Mouse (Mus musculus): ENCODE results near the gene 1700109H08Rik. TPM values are rescaled to one million over a fixed set of nuclear protein-coding genes. Genes with fewer than 3 reads are reported as not detected.

1700109H08Rik gene
- total and polyA plus RNA-seq, 3 experiments = 1.1 to 5.9 (median 1.4) TPM

DNA sequence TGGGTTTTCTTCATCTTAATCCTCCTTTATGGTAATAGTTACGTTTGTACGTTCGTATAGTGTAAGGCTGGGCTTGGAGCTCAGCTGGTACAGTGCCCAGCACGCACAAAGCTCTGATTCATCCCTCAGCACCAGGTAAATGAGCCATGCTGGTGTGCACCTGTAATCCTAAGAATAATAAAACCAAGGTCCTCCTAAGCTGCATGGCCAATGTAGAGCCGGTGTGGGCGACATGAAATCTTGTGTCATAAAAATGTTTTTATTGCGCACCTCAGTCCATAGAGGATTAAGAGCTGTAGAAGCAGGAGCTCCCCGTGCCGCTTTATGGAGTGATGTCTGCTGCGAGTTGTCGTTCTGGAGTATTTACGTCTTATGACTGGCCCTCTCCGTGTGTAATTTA lies 61.9 kb downstream of the 1700109H08Rik start:
- Histone ChIP-seq H3K36me3 (replicated peaks in 1 of 2; ENCODE audit: control insufficient read depth in 1 of 2, insufficient read depth in 1 of 2, low read length in 1 of 2) (peaks cover 16 to 58% of the 10 kb centered on the region in 2 experiments), H3K9ac (ENCODE audit: insufficient read depth, low read depth) (no peak overlapping the region), H3K4me1 (ENCODE audit: control insufficient read depth in 1 of 2, insufficient read depth in 2 of 2) (peaks cover 0 to 3% of the 10 kb centered on the region in 2 experiments; a peak in 1 of 4 replicates), H3K27ac (ENCODE audit: insufficient read depth, low read depth) (no peak overlapping the region), H3K79me2 (replicated peaks; ENCODE audit: control insufficient read depth, extremely low read depth, insufficient read depth, poor library complexity, severe bottlenecking) (no peaks in the 10 kb centered on the region), H3K4me2 (ENCODE audit: insufficient read depth, low read depth, poor library complexity, severe bottlenecking) (no peak overlapping the region), H3K4me3 (replicated peaks in 1 of 3; ENCODE audit: low read depth in 2 of 3, low read length in 2 of 3, poor library complexity in 1 of 3) (no peak overlapping the region), H3K27me3 (replicated peaks) (no peaks in the 10 kb centered on the region), H3K9me3 (replicated peaks; ENCODE audit: low read length) (no peaks in the 10 kb centered on the region)
- DNase-seq (ENCODE audit: extremely low read depth) = no peak
- TF ChIP-seq POLR2A (IDR thresholded peaks at IDR 0.05; ENCODE audit: low read depth, low read length) = no peak
- TF ChIP-seq E2F4 (IDR thresholded peaks at IDR 0.05; ENCODE audit: insufficient replicate concordance, low read depth, low read length) = no peak
- no peak for TF ChIP-seq NRF1 (IDR thresholded peaks at IDR 0.05; ENCODE audit: low read depth, low read length)
- TF ChIP-seq PAX5 (IDR thresholded peaks at IDR 0.05; ENCODE audit: low read length) = no peak
- TF ChIP-seq UBTF (IDR thresholded peaks at IDR 0.05; ENCODE audit: low read depth, low read length) = no peak
- TF ChIP-seq CHD2 (IDR thresholded peaks at IDR 0.05; ENCODE audit: low read length) = no peak
- TF ChIP-seq USF2 (conservative IDR thresholded peaks at IDR 0.05; ENCODE audit: low read depth, low read length) = no peak
- TF ChIP-seq GABPA (IDR thresholded peaks at IDR 0.05; ENCODE audit: insufficient replicate concordance, low read depth, low read length) = no peak
- no peak for TF ChIP-seq RCOR1 (conservative IDR thresholded peaks at IDR 0.05; ENCODE audit: low read depth, low read length)
- no peak for TF ChIP-seq SIN3A (IDR thresholded peaks at IDR 0.05; ENCODE audit: low read length)
- TF ChIP-seq ZKSCAN1 (IDR thresholded peaks at IDR 0.05; ENCODE audit: borderline replicate concordance, low read depth, low read length) = no peak
- TF ChIP-seq NELFE (IDR thresholded peaks at IDR 0.05; ENCODE audit: low read depth, low read length) = no peak
- TF ChIP-seq HCFC1 (IDR thresholded peaks at IDR 0.05; ENCODE audit: low read depth, low read length) = no peak
- in situ Hi-C loops (cut with MboI; ENCODE audit: low pct_ligation_motif_present, low pct_unique_long_range_greater_than_20kb, low sequenced_read_pairs) (loop anchor here (25.0 kb wide), 1 partner anchor 554 kb away; the partner anchor contains the start of gene Mterf1b), dilution Hi-C loops (cut with MboI; ENCODE audit: extremely low pct_ligation_motif_present, extremely low pct_unique_long_range_greater_than_20kb, low sequenced_read_pairs) (no loop called here)

DNA sequence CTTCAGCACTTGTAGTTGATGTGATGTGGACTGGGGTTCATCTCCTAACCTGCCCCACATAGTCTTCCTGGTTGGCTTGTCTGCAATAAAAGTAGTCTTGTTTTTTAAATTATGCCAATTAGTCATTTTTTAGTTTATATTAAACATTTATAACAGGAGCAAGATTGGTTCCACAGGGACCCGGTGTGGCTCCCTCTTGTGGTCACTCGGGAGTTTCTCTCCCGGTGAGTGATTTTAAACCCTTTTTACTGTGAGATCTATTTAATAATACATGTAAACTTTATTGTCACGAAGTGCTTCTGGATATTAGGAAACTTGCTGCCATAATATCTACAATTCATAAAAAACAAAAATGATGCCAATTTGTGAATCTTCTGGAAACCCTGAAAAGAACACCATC lies 62.6 kb downstream of the 1700109H08Rik start:
- Histone ChIP-seq H3K36me3 (replicated peaks in 1 of 2; ENCODE audit: control insufficient read depth in 1 of 2, insufficient read depth in 1 of 2, low read length in 1 of 2) (peaks cover 16 to 57% of the 10 kb centered on the region in 2 experiments), H3K9me3 (replicated peaks; ENCODE audit: low read length) (no peaks in the 10 kb centered on the region), H3K9ac (ENCODE audit: insufficient read depth, low read depth) (no peak overlapping the region), H3K27me3 (replicated peaks) (no peaks in the 10 kb centered on the region), H3K79me2 (replicated peaks; ENCODE audit: control insufficient read depth, extremely low read depth, insufficient read depth, poor library complexity, severe bottlenecking) (no peaks in the 10 kb centered on the region), H3K27ac (ENCODE audit: insufficient read depth, low read depth) (no peak overlapping the region), H3K4me2 (ENCODE audit: insufficient read depth, low read depth, poor library complexity, severe bottlenecking) (no peak overlapping the region), H3K4me1 (ENCODE audit: control insufficient read depth in 1 of 2, insufficient read depth in 2 of 2) (peaks cover 0 to 3% of the 10 kb centered on the region in 2 experiments; a peak in 1 of 4 replicates), H3K4me3 (replicated peaks in 1 of 3; ENCODE audit: low read depth in 2 of 3, low read length in 2 of 3, poor library complexity in 1 of 3) (no peak overlapping the region)
- TF ChIP-seq HCFC1 (IDR thresholded peaks at IDR 0.05; ENCODE audit: low read depth, low read length) = no peak
- TF ChIP-seq MAFK (IDR thresholded peaks at IDR 0.05; ENCODE audit: insufficient replicate concordance, low read length) = no peak
- TF ChIP-seq ETS1 (conservative IDR thresholded peaks at IDR 0.05; ENCODE audit: low read depth, low read length) = no peak
- TF ChIP-seq MEF2A (IDR thresholded peaks at IDR 0.05; ENCODE audit: borderline replicate concordance, low read depth, low read length) = no peak
- no peak for TF ChIP-seq MAZ (IDR thresholded peaks at IDR 0.05; ENCODE audit: low read depth, low read length)
- TF ChIP-seq SMC3 (IDR thresholded peaks at IDR 0.05; ENCODE audit: low read depth, low read length) = peak; percentile 54
- TF ChIP-seq MXI1 (IDR thresholded peaks at IDR 0.05; ENCODE audit: low read depth, low read length) = no peak
- TF ChIP-seq KAT2A (IDR thresholded peaks at IDR 0.05; ENCODE audit: insufficient replicate concordance, low read length) = no peak
- peak; percentile 23 to 62; a peak in 2 of 4 replicates for TF ChIP-seq CTCF (conservative IDR thresholded peaks at IDR 0.05 in 1 of 2, IDR thresholded peaks at IDR 0.05 in 1 of 2; ENCODE audit: low read depth in 2 of 2, low read length in 2 of 2)
- no peak for TF ChIP-seq CHD2 (IDR thresholded peaks at IDR 0.05; ENCODE audit: low read length)
- TF ChIP-seq ZKSCAN1 (IDR thresholded peaks at IDR 0.05; ENCODE audit: borderline replicate concordance, low read depth, low read length) = no peak
- no peak for TF ChIP-seq BHLHE40 (IDR thresholded peaks at IDR 0.05; ENCODE audit: low read depth, low read length)
- no peak for TF ChIP-seq PAX5 (IDR thresholded peaks at IDR 0.05; ENCODE audit: low read length)
- TF ChIP-seq RAD21 (IDR thresholded peaks at IDR 0.05; ENCODE audit: low read depth, low read length) = peak; percentile 21
- DNase-seq (ENCODE audit: extremely low read depth) = peak; percentile 6
- in situ Hi-C loops (cut with MboI; ENCODE audit: low pct_ligation_motif_present, low pct_unique_long_range_greater_than_20kb, low sequenced_read_pairs) (loop anchor here (25.0 kb wide), 1 partner anchor 553 kb away; the partner anchor contains the start of gene Mterf1b), dilution Hi-C loops (cut with MboI; ENCODE audit: extremely low pct_ligation_motif_present, extremely low pct_unique_long_range_greater_than_20kb, low sequenced_read_pairs) (no loop called here)
